In genomic region chr17:3244881-3245739, GRCm38 (mm10) we compare ENCODE assay signal across 9 mouse cellular contexts.
DNase-seq lines count a peak whose midpoint lies in the region; ATAC-seq lines count a peak whose summit lies in the region.
"Had no signal": no experiment of that assay in that cellular context is flagged by ENCODE, and none has a peak within 500 bp of the region (broad histone marks: within the 10 kb centered on the region; RNA-seq: fewer than 3 reads in every experiment).

No protein-coding gene starts in this region.

- no peak overlapping the region for H3K4me2 ChIP-seq in forebrain, embryonic 13.5 days
- no peak overlapping the region for H3K4me2 ChIP-seq in heart, embryonic 14.5 days (ENCODE audit: low read length)

- DNase-seq in forebrain, embryonic 10.5 days (ENCODE audit: extremely low spot score, low spot score) = no peak
- peak; percentile 41 for DNase-seq in 416B (ENCODE audit: low read depth)
- peak; percentile 52 for DNase-seq in kidney, postnatal 10 days
- DNase-seq in left cerebral cortex, adult 9 months (ENCODE audit: low spot score in 2 of 2) = no peak
- DNase-seq in left cerebral cortex, adult 11 months (ENCODE audit: low spot score) = no peak

- 83% methylated on average over 8 of the region's 8 CpGs for WGBS in forebrain, embryonic 13.5 days
- 94% methylated on average over 8 of the region's 8 CpGs for WGBS in forebrain, embryonic 10.5 days
- 52% methylated on average over 8 of the region's 8 CpGs for WGBS in heart, embryonic 14.5 days

- H3K27me3 ChIP-seq in forebrain, embryonic 13.5 days = no peaks in the 10 kb centered on the region
- no peaks in the 10 kb centered on the region for H3K27me3 ChIP-seq in forebrain, embryonic 10.5 days (ENCODE audit: poor library complexity, severe bottlenecking)
- no peaks in the 10 kb centered on the region for H3K27me3 ChIP-seq in heart, embryonic 14.5 days (ENCODE audit: control insufficient read depth, insufficient read depth, low read length)

- no peak overlapping the region for H3K9ac ChIP-seq in forebrain, embryonic 13.5 days
- peak overlapping the region; percentile 17; the same call in 1 of the 2 replicates for H3K9ac ChIP-seq in heart, embryonic 14.5 days (ENCODE audit: low read length)

- H3K4me3 ChIP-seq in forebrain, embryonic 13.5 days = no peak overlapping the region
- H3K4me3 ChIP-seq in forebrain, embryonic 10.5 days = no peak overlapping the region
- no peak overlapping the region for H3K4me3 ChIP-seq in heart, embryonic 14.5 days (ENCODE audit: control insufficient read depth in 1 of 2, insufficient read depth in 1 of 2, low read depth in 1 of 2, low read length in 2 of 2)
- H3K4me3 ChIP-seq: myocyte had no signal

- H3K36me3 ChIP-seq in forebrain, embryonic 13.5 days (ENCODE audit: poor library complexity, severe bottlenecking) = 0 out of 2 replicates have a peak, but pooled peaks cover 3% of the 10 kb centered on the region
- peaks cover 15% of the 10 kb centered on the region for H3K36me3 ChIP-seq in forebrain, embryonic 10.5 days (replicated peaks)
- H3K36me3 ChIP-seq in heart, embryonic 14.5 days (ENCODE audit: control insufficient read depth, insufficient read depth, low read length) = no peaks in the 10 kb centered on the region

- H3K27ac ChIP-seq in forebrain, embryonic 13.5 days = 0 out of 2 replicates have a peak overlapping the region, but pooled peaks have one; percentile 2
- H3K27ac ChIP-seq in forebrain, embryonic 10.5 days = no peak overlapping the region
- H3K27ac ChIP-seq in heart, embryonic 14.5 days (replicated peaks in 1 of 2; ENCODE audit: control insufficient read depth in 1 of 2, insufficient read depth in 1 of 2, low read depth in 2 of 2, low read length in 2 of 2) = 0 out of 4 replicates have a peak overlapping the region, but pooled peaks of 1 of the 2 experiments have one; percentile 1

- H3K4me1 ChIP-seq in forebrain, embryonic 13.5 days = peaks cover 59% of the 10 kb centered on the region
- peaks cover 13% of the 10 kb centered on the region for H3K4me1 ChIP-seq in forebrain, embryonic 10.5 days
- peaks cover 19 to 53% of the 10 kb centered on the region in 2 experiments for H3K4me1 ChIP-seq in heart, embryonic 14.5 days (ENCODE audit: control insufficient read depth in 2 of 2, insufficient read depth in 2 of 2, low read length in 2 of 2)

- no peak for ATAC-seq in forebrain, embryonic 13.5 days
- ATAC-seq in heart, embryonic 14.5 days (ENCODE audit: insufficient number of reproducible peaks, insufficient read depth, low FRiP score, low read depth) = no peak; the same call in 1 of the 2 replicates
- no peak for ATAC-seq in erythroblast, adult 5-6 weeks (replicated peaks; ENCODE audit: low FRiP score, poor library complexity, severe bottlenecking)

- no peaks in the 10 kb centered on the region for H3K9me3 ChIP-seq in forebrain, embryonic 13.5 days (replicated peaks)
- no peaks in the 10 kb centered on the region for H3K9me3 ChIP-seq in forebrain, embryonic 10.5 days
- no peaks in the 10 kb centered on the region for H3K9me3 ChIP-seq in heart, embryonic 14.5 days (ENCODE audit: control insufficient read depth, low read length)

Comparison
In these comparisons a context has a peak if more than half of its experiments do, and no peak if none do; other contexts are left out.
1. DNase-seq: peak in 416B (single experiment) and kidney, postnatal 10 days (single experiment); none in forebrain, embryonic 10.5 days (single experiment), left cerebral cortex, adult 9 months (0 of 2) and left cerebral cortex, adult 11 months (single experiment).